Mouse (Mus musculus) cerebellum, postnatal 36 days (tissue): ENCODE data around the gene Bmp10.
A peak's percentile ranks its signal among the peaks of the same experiment; 100 is the strongest.
"Not testable (repeated sequence)": the region's sequence is repeated elsewhere in the genome, so short reads cannot be mapped to it uniquely, and the experiment has no call there.

Source experiments
- DNase-seq, 2 experiments: peaks; one replicate each; pipeline ENCODE4 v3.0.0; 2021 to 2022; ENCODE audit warnings: mixed read lengths in 2 of 2

The Bmp10 gene

GRCm38 (mm10) chr6:87449534-87449933, 20.7 kb downstream of the Bmp10 start:
- no peak for DNase-seq

- no peak for DNase-seq
Observed at GRCm38 (mm10) chr6:87451016-87451415, 22.2 kb downstream of the Bmp10 start.

- DNase-seq, result no peak
Observed at GRCm38 (mm10) chr6:87451771-87452170, 23.0 kb downstream of the Bmp10 start.

GRCm38 (mm10) chr6:87455507-87455906, 26.7 kb downstream of the Bmp10 start:
- DNase-seq, result no peak

- peak; percentile 55 to 66 for DNase-seq
Observed at GRCm38 (mm10) chr6:87466221-87466620, 37.4 kb downstream of the Bmp10 start.

GRCm38 (mm10) chr6:87467373-87467772, 38.6 kb downstream of the Bmp10 start:
- no peak for DNase-seq

- no peak for DNase-seq
Observed at GRCm38 (mm10) chr6:87468372-87468771, 39.6 kb downstream of the Bmp10 start.

GRCm38 (mm10) chr6:87470098-87470497, 41.3 kb downstream of the Bmp10 start:
- not testable (repeated sequence) for DNase-seq

- no peak for DNase-seq
Observed at GRCm38 (mm10) chr6:87475223-87475622, 46.4 kb downstream of the Bmp10 start.

- DNase-seq, result no peak
Observed at GRCm38 (mm10) chr6:87478847-87479246, 50.1 kb downstream of the Bmp10 start.

GRCm38 (mm10) chr6:87479291-87479999, 50.7 kb downstream of the Bmp10 start:
- DNase-seq, result no peak

GRCm38 (mm10) chr6:87483224-87483899, 54.6 kb downstream of the Bmp10 start:
- DNase-seq, result no peak

GRCm38 (mm10) chr6:87483900-87484289, 55.1 kb downstream of the Bmp10 start:
- DNase-seq, result no peak

- DNase-seq, result no peak
Observed at GRCm38 (mm10) chr6:87484806-87485205, 56.0 kb downstream of the Bmp10 start.
